Mouse (Mus musculus) thymus, adult 2 months (tissue): Measurements from ENCODE around the gene Cdk5r2.

Experiments used
- CTCF ChIP-seq: fragments of 200-500 bp; IDR thresholded peaks from 2 replicates; pipeline ENCODE4 v1.5.1; 2012; ENCODE audit warnings: mild to moderate bottlenecking, control low read depth, low read length, moderate library complexity, borderline replicate concordance; ENCODE audit not compliant: control insufficient read depth, poor library complexity, insufficient read depth; ENCODE audit errors: extremely low read depth
- POLR2A ChIP-seq: fragments of 200-500 bp; IDR thresholded peaks from 2 replicates; pipeline ENCODE4 v1.6.1; 2012; ENCODE audit warnings: mild to moderate bottlenecking, low read length, control low read depth, moderate library complexity; ENCODE audit not compliant: control insufficient read depth, poor library complexity, insufficient read depth; ENCODE audit errors: extremely low read depth

GRCm38 (mm10) chr1:74901686-74902085 lies 47.0 kb downstream of the Cdk5r2 start:
- TF ChIP-seq POLR2A (no peak), CTCF (no peak)
